Mouse (Mus musculus): Measurements from ENCODE around the gene Gm11634. TPM values are rescaled to one million over a fixed set of nuclear protein-coding genes. Genes with fewer than 3 reads are reported as not detected.

Gene Gm11634
- total and polyA plus RNA-seq, 3 experiments = not detected

DNA sequence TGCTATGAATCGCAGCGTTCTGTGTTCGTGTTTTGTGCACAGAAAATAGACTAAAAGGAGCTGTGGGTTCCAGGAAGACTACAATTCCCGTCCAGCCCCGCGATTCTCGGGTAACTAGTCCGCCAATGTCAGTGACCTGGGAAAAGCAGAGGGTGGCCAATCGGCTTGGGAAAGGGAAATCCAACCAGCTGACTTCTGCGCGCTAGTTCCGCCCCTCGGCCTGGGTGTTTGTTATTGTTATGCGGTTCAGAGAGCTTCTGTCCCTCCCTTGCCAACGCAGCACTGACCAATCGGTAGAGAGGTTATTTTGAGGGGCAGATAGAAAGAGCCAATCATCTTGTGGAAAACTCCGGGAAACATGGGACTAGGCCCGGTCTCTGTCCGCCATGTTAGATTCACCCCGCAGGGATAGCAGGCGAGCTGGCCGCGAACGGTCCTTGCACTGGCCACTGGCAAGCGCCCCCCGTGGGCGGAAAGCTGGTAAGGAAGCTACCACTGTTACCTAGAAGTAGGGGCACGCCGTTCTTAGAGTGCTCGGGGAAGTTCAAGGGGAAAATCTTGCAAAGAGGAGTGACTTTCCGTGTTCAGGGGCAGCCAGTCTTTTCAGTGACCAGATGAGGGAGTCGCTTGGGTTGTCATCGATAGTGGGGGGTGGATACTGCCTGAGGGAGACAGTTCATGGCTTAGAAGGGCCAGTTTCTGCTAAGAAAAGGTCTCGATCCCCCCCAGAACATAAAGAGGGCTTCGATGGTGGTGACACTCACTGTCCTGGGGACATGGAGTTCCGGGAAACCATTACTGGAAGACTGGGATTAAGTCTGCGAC lies 46.4 kb downstream of the Gm11634 start:
- Histone ChIP-seq H3K27me3 (ENCODE audit: insufficient read depth, low read length) (no peaks in the 10 kb centered on the region), H3K4me1 (ENCODE audit: insufficient read depth, low read depth, low read length) (peaks cover 24% of the 10 kb centered on the region), H3K9me3 (replicated peaks) (no peaks in the 10 kb centered on the region), H3K4me3 (ENCODE audit: low read depth, low read length) (peak overlapping the region; percentile 73), H3K36me3 (replicated peaks) (peaks cover 45% of the 10 kb centered on the region)
- DNase-seq (ENCODE audit: low spot score) = peak; percentile 90
- TF ChIP-seq POLR2AphosphoS5 (IDR thresholded peaks at IDR 0.05; ENCODE audit: insufficient replicate concordance, low read depth, low read length) = no peak
- TF ChIP-seq TAL1 (conservative IDR thresholded peaks at IDR 0.05; ENCODE audit: low read depth, low read length) = no peak
- TF ChIP-seq GATA1 (IDR thresholded peaks at IDR 0.05; ENCODE audit: borderline replicate concordance, low read length) = no peak
- TF ChIP-seq GATA2 (IDR thresholded peaks at IDR 0.05; ENCODE audit: borderline replicate concordance, low read depth, low read length) = no peak
- ATAC-seq (ENCODE audit: extremely low read depth, insufficient number of reproducible peaks, low FRiP score, poor library complexity, severe bottlenecking) = peak; percentile 87

DNA sequence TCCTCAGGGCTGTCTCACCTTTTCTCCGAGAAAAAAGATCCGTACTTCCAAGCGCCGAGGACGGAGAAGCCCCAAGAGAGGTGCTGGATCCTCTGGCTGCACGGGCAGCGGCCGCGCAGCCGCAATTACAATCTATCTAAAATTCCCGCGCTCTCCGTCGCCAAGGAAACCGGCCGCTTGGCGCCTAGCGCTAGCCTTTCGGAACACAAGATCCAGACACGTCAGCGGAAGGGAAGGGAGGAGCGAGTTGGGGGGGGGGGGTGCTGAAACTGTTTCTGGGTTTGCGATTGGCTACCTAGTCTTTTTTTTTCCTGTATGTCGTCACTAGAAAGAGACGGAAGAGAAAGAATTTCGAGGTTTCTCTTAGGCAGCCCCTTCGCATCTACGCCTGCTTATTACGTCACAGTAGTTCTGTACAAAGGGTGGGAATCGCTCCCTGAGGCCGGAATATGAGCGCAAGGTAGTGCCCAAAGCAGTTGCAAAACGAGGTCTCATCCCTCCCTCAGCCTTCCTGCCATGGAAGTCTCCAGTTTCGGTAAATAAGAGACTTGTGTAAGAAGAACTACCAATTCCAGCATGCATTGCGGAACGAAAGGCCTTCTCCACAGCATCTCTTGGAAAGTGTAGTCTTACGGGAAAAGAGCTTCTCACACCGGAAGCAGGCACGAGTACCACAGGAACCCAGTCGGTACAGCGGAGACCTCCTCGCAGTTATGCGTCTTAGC lies 47.1 kb downstream of the Gm11634 start, which contains the start of the genes Brca1 and Nbr1:
Gene Brca1 (minus strand): TSS at position 205 of the 725 bp plus-strand sequence.
Gene Nbr1 (plus strand): TSS at position 399 of the 725 bp plus-strand sequence.
- H3K36me3 ChIP-seq (replicated peaks) = peaks cover 44% of the 10 kb centered on the region
- TF ChIP-seq GATA1 (IDR thresholded peaks at IDR 0.05; ENCODE audit: borderline replicate concordance, low read length) = no peak
- TF ChIP-seq POLR2AphosphoS5 (IDR thresholded peaks at IDR 0.05; ENCODE audit: insufficient replicate concordance, low read depth, low read length) = 0 out of 2 replicates have a peak, but pooled peaks have one; percentile 39

DNA sequence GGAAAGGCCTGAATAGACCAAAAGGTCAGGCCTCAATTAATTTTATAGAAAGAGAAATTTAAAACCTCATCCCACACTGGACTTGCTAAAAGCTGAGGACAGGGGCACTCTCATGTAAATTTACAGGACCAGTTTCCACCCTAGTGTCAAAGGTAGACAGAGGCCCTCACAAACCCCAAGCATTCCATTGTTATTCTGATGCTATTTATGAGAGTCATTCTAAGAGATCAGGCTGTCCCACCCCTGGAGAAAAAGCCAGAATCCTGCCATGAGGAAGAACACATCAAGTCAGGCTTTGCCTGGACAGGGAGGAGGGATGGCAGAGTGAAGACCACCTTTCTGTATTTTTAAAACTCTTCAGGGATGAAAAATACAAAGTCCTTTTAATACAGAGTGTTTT lies 50.5 kb downstream of the Gm11634 start:
- H3K4me3 ChIP-seq (ENCODE audit: low read depth, low read length) = no peak overlapping the region
- peaks cover 18% of the 10 kb centered on the region for H3K4me1 ChIP-seq (ENCODE audit: insufficient read depth, low read depth, low read length)
- TF ChIP-seq GATA1 (IDR thresholded peaks at IDR 0.05; ENCODE audit: borderline replicate concordance, low read length) (no peak), GATA2 (IDR thresholded peaks at IDR 0.05; ENCODE audit: borderline replicate concordance, low read depth, low read length) (no peak), POLR2AphosphoS5 (IDR thresholded peaks at IDR 0.05; ENCODE audit: insufficient replicate concordance, low read depth, low read length) (no peak), CTCF (IDR thresholded peaks at IDR 0.05; ENCODE audit: low read depth, low read length) (no peak), TAL1 (conservative IDR thresholded peaks at IDR 0.05; ENCODE audit: low read depth, low read length) (no peak)
- no peaks in the 10 kb centered on the region for H3K9me3 ChIP-seq (replicated peaks)
- H3K27me3 ChIP-seq (ENCODE audit: insufficient read depth, low read length) = no peaks in the 10 kb centered on the region
- ATAC-seq (ENCODE audit: extremely low read depth, insufficient number of reproducible peaks, low FRiP score, poor library complexity, severe bottlenecking) (no peak), DNase-seq (ENCODE audit: low spot score) (no peak)
- peaks cover 54% of the 10 kb centered on the region for H3K36me3 ChIP-seq (replicated peaks)

More for the DNA sequence above, 47.1 kb downstream of the Gm11634 start, which contains the start of the genes Brca1 and Nbr1:
- Histone ChIP-seq H3K4me1 (ENCODE audit: insufficient read depth, low read depth, low read length) (peaks cover 24% of the 10 kb centered on the region), H3K4me3 (ENCODE audit: low read depth, low read length) (peak within 1 kb of the TSS; percentile 73), H3K9me3 (replicated peaks) (no peaks in the 10 kb centered on the region), H3K27me3 (ENCODE audit: insufficient read depth, low read length) (no peaks in the 10 kb centered on the region)
- peak; percentile 76 for DNase-seq (ENCODE audit: low spot score)
- ATAC-seq (ENCODE audit: extremely low read depth, insufficient number of reproducible peaks, low FRiP score, poor library complexity, severe bottlenecking) = peak; percentile 67

DNA sequence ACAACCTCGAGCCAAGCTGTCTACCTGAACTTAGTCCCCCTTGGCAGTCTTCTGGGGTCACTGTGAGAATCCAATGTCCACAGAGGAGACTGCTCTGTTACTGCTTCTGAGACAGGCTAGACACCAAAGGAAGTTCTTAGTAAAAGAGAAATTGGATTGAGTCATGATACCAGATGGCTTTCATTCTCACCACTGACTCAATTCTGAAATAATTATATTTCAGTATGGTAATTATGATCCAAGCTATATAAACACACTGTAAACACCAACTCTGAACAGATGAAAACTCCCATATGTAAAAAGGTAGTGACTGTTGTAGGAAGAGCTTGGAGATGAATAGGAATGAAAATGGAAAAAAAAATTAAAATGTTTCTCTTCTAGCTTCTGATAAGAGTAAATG lies 54.9 kb downstream of the Gm11634 start:
- TF ChIP-seq GATA2 (IDR thresholded peaks at IDR 0.05; ENCODE audit: borderline replicate concordance, low read depth, low read length) = no peak
- TF ChIP-seq GATA1 (IDR thresholded peaks at IDR 0.05; ENCODE audit: borderline replicate concordance, low read length) = no peak
- no peak for TF ChIP-seq CTCF (IDR thresholded peaks at IDR 0.05; ENCODE audit: low read depth, low read length)
- TF ChIP-seq POLR2AphosphoS5 (IDR thresholded peaks at IDR 0.05; ENCODE audit: insufficient replicate concordance, low read depth, low read length) = no peak
- TF ChIP-seq TAL1 (conservative IDR thresholded peaks at IDR 0.05; ENCODE audit: low read depth, low read length) = no peak
- Histone ChIP-seq H3K4me1 (ENCODE audit: insufficient read depth, low read depth, low read length) (peaks cover 14% of the 10 kb centered on the region), H3K9me3 (replicated peaks) (no peaks in the 10 kb centered on the region), H3K36me3 (replicated peaks) (peaks cover 88% of the 10 kb centered on the region), H3K27me3 (ENCODE audit: insufficient read depth, low read length) (no peaks in the 10 kb centered on the region), H3K4me3 (ENCODE audit: low read depth, low read length) (no peak overlapping the region)
- no peak for DNase-seq (ENCODE audit: low spot score)
- no peak for ATAC-seq (ENCODE audit: extremely low read depth, insufficient number of reproducible peaks, low FRiP score, poor library complexity, severe bottlenecking)

Other genes starting within 250 kb of the Gm11634 start
- gene G6pc, start 231.7 kb downstream of the Gm11634 start, total RNA-seq (2014; fragmentation: Nextera tagmentation) = not detected in 2 replicates
- 0.05 TPM in 1 of 2 replicates, not detected in the other for gene G6pc, start 231.7 kb downstream of the Gm11634 start, total RNA-seq (2017)
- not detected in 2 replicates for gene G6pc, start 231.7 kb downstream of the Gm11634 start, polyA plus RNA-seq (2012)
- gene Aarsd1, start 181.6 kb downstream of the Gm11634 start, total RNA-seq (2014; fragmentation: Nextera tagmentation) = 51.6 and 55.8 TPM in 2 replicates
- gene Aarsd1, start 181.6 kb downstream of the Gm11634 start, total RNA-seq (2017) = 47.0 and 50.9 TPM in 2 replicates
- 67.7 and 74.4 TPM in 2 replicates for gene Aarsd1, start 181.6 kb downstream of the Gm11634 start, polyA plus RNA-seq (2012)
- gene Gm27029, start 174.5 kb downstream of the Gm11634 start, total RNA-seq (2014; fragmentation: Nextera tagmentation) = 3.0 TPM in 1 of 2 replicates, not detected in the other
- gene Gm27029, start 174.5 kb downstream of the Gm11634 start, total RNA-seq (2017) = 0.87 and 2.1 TPM in 2 replicates
- gene Gm27029, start 174.5 kb downstream of the Gm11634 start, polyA plus RNA-seq (2012) = 0.58 and 0.90 TPM in 2 replicates
- 5.0 and 6.0 TPM in 2 replicates for gene Rundc1, start 174.2 kb downstream of the Gm11634 start, total RNA-seq (2014; fragmentation: Nextera tagmentation)
- 6.7 and 7.6 TPM in 2 replicates for gene Rundc1, start 174.2 kb downstream of the Gm11634 start, total RNA-seq (2017)
- 6.7 and 7.2 TPM in 2 replicates for gene Rundc1, start 174.2 kb downstream of the Gm11634 start, polyA plus RNA-seq (2012)
- gene Ptges3l, start 173.9 kb downstream of the Gm11634 start, total RNA-seq (2014; fragmentation: Nextera tagmentation) = not detected in 2 replicates
- gene Ptges3l, start 173.9 kb downstream of the Gm11634 start, total RNA-seq (2017) = 0.12 and 0.33 TPM in 2 replicates
- gene Ptges3l, start 173.9 kb downstream of the Gm11634 start, polyA plus RNA-seq (2012) = 0.17 and 0.22 TPM in 2 replicates
- 787 and 879 TPM in 2 replicates for gene Rpl27, start 157.0 kb downstream of the Gm11634 start, total RNA-seq (2014; fragmentation: Nextera tagmentation)
- 1,687 and 2,225 TPM in 2 replicates for gene Rpl27, start 157.0 kb downstream of the Gm11634 start, total RNA-seq (2017)
- 444 and 1,039 TPM in 2 replicates for gene Rpl27, start 157.0 kb downstream of the Gm11634 start, polyA plus RNA-seq (2012)
- gene Ifi35, start 150.8 kb downstream of the Gm11634 start, total RNA-seq (2014; fragmentation: Nextera tagmentation) = 26.3 and 34.3 TPM in 2 replicates
- gene Ifi35, start 150.8 kb downstream of the Gm11634 start, total RNA-seq (2017) = 48.4 and 54.8 TPM in 2 replicates
- 24.3 and 28.1 TPM in 2 replicates for gene Ifi35, start 150.8 kb downstream of the Gm11634 start, polyA plus RNA-seq (2012)
- gene Rnd2, start 134.3 kb downstream of the Gm11634 start, total RNA-seq (2014; fragmentation: Nextera tagmentation) = 26.5 and 32.0 TPM in 2 replicates
- 36.6 and 44.3 TPM in 2 replicates for gene Rnd2, start 134.3 kb downstream of the Gm11634 start, total RNA-seq (2017)
- gene Rnd2, start 134.3 kb downstream of the Gm11634 start, polyA plus RNA-seq (2012) = 35.3 and 46.4 TPM in 2 replicates
- 237 and 238 TPM in 2 replicates for gene Vat1, start 133.0 kb downstream of the Gm11634 start, total RNA-seq (2014; fragmentation: Nextera tagmentation)
- 98.5 and 103 TPM in 2 replicates for gene Vat1, start 133.0 kb downstream of the Gm11634 start, total RNA-seq (2017)
- 384 and 452 TPM in 2 replicates for gene Vat1, start 133.0 kb downstream of the Gm11634 start, polyA plus RNA-seq (2012)
- 69.3 and 175 TPM in 2 replicates for gene Brca1, start 47.3 kb downstream of the Gm11634 start, total RNA-seq (2014; fragmentation: Nextera tagmentation)
- 67.5 and 71.0 TPM in 2 replicates for gene Brca1, start 47.3 kb downstream of the Gm11634 start, total RNA-seq (2017)
- 16.7 and 35.0 TPM in 2 replicates for gene Brca1, start 47.3 kb downstream of the Gm11634 start, polyA plus RNA-seq (2012)
- 102 and 109 TPM in 2 replicates for gene Nbr1, start 47.1 kb downstream of the Gm11634 start, total RNA-seq (2014; fragmentation: Nextera tagmentation)
- 97.6 and 99.4 TPM in 2 replicates for gene Nbr1, start 47.1 kb downstream of the Gm11634 start, total RNA-seq (2017)
- gene Nbr1, start 47.1 kb downstream of the Gm11634 start, polyA plus RNA-seq (2012) = 43.8 and 45.6 TPM in 2 replicates
- 3.4 and 7.8 TPM in 2 replicates for gene Tmem106a, start 17.0 kb downstream of the Gm11634 start, total RNA-seq (2014; fragmentation: Nextera tagmentation)
- 1.6 and 2.9 TPM in 2 replicates for gene Tmem106a, start 17.0 kb downstream of the Gm11634 start, total RNA-seq (2017)
- 1.00 and 1.0 TPM in 2 replicates for gene Tmem106a, start 17.0 kb downstream of the Gm11634 start, polyA plus RNA-seq (2012)
- gene Rdm1, start 27.9 kb upstream of the Gm11634 start, total RNA-seq (2014; fragmentation: Nextera tagmentation) = 15.4 and 23.8 TPM in 2 replicates
- gene Rdm1, start 27.9 kb upstream of the Gm11634 start, total RNA-seq (2017) = 10.8 and 13.8 TPM in 2 replicates
- gene Rdm1, start 27.9 kb upstream of the Gm11634 start, polyA plus RNA-seq (2012) = 3.0 and 3.8 TPM in 2 replicates
- gene Arl4d, start 66.3 kb upstream of the Gm11634 start, total RNA-seq (2014; fragmentation: Nextera tagmentation) = 3.5 and 6.8 TPM in 2 replicates
- gene Arl4d, start 66.3 kb upstream of the Gm11634 start, total RNA-seq (2017) = 2.2 TPM in 2 replicates
- gene Arl4d, start 66.3 kb upstream of the Gm11634 start, polyA plus RNA-seq (2012) = 5.2 TPM in 2 replicates
- gene Dhx8, start 133.7 kb upstream of the Gm11634 start, total RNA-seq (2014; fragmentation: Nextera tagmentation) = 44.8 and 46.2 TPM in 2 replicates
- gene Dhx8, start 133.7 kb upstream of the Gm11634 start, total RNA-seq (2017) = 30.9 and 31.1 TPM in 2 replicates
- gene Dhx8, start 133.7 kb upstream of the Gm11634 start, polyA plus RNA-seq (2012) = 13.0 and 14.8 TPM in 2 replicates
- not detected in 2 replicates for gene Etv4, start 186.1 kb upstream of the Gm11634 start, total RNA-seq (2014; fragmentation: Nextera tagmentation)
- gene Etv4, start 186.1 kb upstream of the Gm11634 start, total RNA-seq (2017) = 0.35 and 1.9 TPM in 2 replicates
- 1.6 and 1.9 TPM in 2 replicates for gene Etv4, start 186.1 kb upstream of the Gm11634 start, polyA plus RNA-seq (2012)

All from G1E (cell line).